Mouse (Mus musculus): ENCODE measurements around the gene Akna. TPM values are rescaled to one million over a fixed set of nuclear protein-coding genes. Genes with fewer than 3 reads are reported as not detected.

Gene Akna
- total and polyA plus RNA-seq, 2 experiments from 2014 or later: 3.8 to 6.1 TPM

DNA sequence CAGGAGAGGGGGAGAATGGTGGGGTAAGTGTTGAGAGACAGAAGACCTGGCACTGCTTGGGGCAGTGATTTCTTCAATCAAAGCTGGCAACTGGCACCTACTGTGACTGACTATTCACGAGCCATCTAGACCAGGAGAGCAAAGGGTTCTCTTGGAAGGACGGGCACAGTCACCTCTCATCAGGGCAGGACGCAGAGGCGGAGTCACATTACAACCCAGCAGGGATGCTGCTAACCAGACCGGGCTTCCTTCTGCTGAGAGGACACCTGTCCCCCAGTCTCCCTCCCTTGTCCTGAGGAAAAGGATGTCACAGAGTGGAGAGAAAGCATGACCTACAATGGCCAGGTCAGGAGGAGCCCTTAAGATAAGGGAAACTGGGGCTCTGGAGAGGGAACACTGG lies 20.7 kb upstream of the Akna start:
- ATAC-seq (no peak), DNase-seq (no peak)
- Histone ChIP-seq H3K4me2 (ENCODE audit: low read depth) (no peak overlapping the region), H3K4me1 (ENCODE audit: insufficient read depth) (no peaks in the 10 kb centered on the region), H3K9ac (no peak overlapping the region), H3K36me3 (ENCODE audit: insufficient read depth) (no peaks in the 10 kb centered on the region), H3K27me3 (ENCODE audit: insufficient read depth, low read length) (no peaks in the 10 kb centered on the region), H3K4me3 (ENCODE audit: low read depth, low read length) (no peak overlapping the region), H3K27ac (ENCODE audit: low read depth, low read length) (no peak overlapping the region), H3K9me3 (ENCODE audit: low read length) (no peaks in the 10 kb centered on the region)
- 37% methylated on average over 5 of the region's 5 CpGs for WGBS
- no peak for TF ChIP-seq CTCF (IDR thresholded peaks at IDR 0.05; ENCODE audit: low read depth)

GRCm38 (mm10) chr4:63423231-63423630 lies 20.1 kb upstream of the Akna start:
- Histone ChIP-seq H3K36me3 (ENCODE audit: insufficient read depth) (no peaks in the 10 kb centered on the region), H3K9me3 (ENCODE audit: low read length) (no peaks in the 10 kb centered on the region), H3K4me2 (ENCODE audit: low read depth) (no peak overlapping the region), H3K27ac (ENCODE audit: low read depth, low read length) (no peak overlapping the region), H3K27me3 (ENCODE audit: insufficient read depth, low read length) (no peaks in the 10 kb centered on the region), H3K9ac (no peak overlapping the region), H3K4me1 (ENCODE audit: insufficient read depth) (no peaks in the 10 kb centered on the region), H3K4me3 (ENCODE audit: low read depth, low read length) (no peak overlapping the region)
- ATAC-seq (no peak), DNase-seq (no peak)
- no peak for TF ChIP-seq CTCF (IDR thresholded peaks at IDR 0.05; ENCODE audit: low read depth)
- 83% methylated on average over 1 of the region's 1 CpGs for WGBS

GRCm38 (mm10) chr4:63420143-63420920 lies 17.2 kb upstream of the Akna start:
- H3K9me3 ChIP-seq (ENCODE audit: low read length): no peaks in the 10 kb centered on the region
- no peak for TF ChIP-seq CTCF (IDR thresholded peaks at IDR 0.05; ENCODE audit: low read depth)
- peak; percentile 14; the same call in 1 of the 2 replicates for ATAC-seq

GRCm38 (mm10) chr4:63418270-63418669 lies 15.1 kb upstream of the Akna start:
- 83% methylated on average over 11 of the region's 11 CpGs for WGBS
- no peaks in the 10 kb centered on the region for H3K9me3 ChIP-seq (ENCODE audit: low read length)
- no peak overlapping the region for H3K4me3 ChIP-seq (ENCODE audit: low read depth, low read length)
- no peak for TF ChIP-seq CTCF (IDR thresholded peaks at IDR 0.05; ENCODE audit: low read depth)
- ATAC-seq: no peak
- no peak overlapping the region for H3K27ac ChIP-seq (ENCODE audit: low read depth, low read length)
- no peaks in the 10 kb centered on the region for H3K4me1 ChIP-seq (ENCODE audit: insufficient read depth)
- 0 out of 2 replicates have a peak, but pooled peaks cover 13% of the 10 kb centered on the region for H3K36me3 ChIP-seq (ENCODE audit: insufficient read depth)
- DNase-seq: no peak
- no peak overlapping the region for H3K4me2 ChIP-seq (ENCODE audit: low read depth)
- H3K27me3 ChIP-seq (ENCODE audit: insufficient read depth, low read length): no peaks in the 10 kb centered on the region
- no peak overlapping the region for H3K9ac ChIP-seq

More at GRCm38 (mm10) chr4:63420143-63420920, 17.2 kb upstream of the Akna start:
- Histone ChIP-seq H3K9ac (no peak overlapping the region), H3K27me3 (ENCODE audit: insufficient read depth, low read length) (no peaks in the 10 kb centered on the region), H3K27ac (ENCODE audit: low read depth, low read length) (no peak overlapping the region), H3K4me1 (ENCODE audit: insufficient read depth) (no peaks in the 10 kb centered on the region), H3K4me3 (ENCODE audit: low read depth, low read length) (no peak overlapping the region), H3K4me2 (ENCODE audit: low read depth) (no peak overlapping the region), H3K36me3 (ENCODE audit: insufficient read depth) (0 out of 2 replicates have a peak, but pooled peaks cover 13% of the 10 kb centered on the region)
- WGBS: 51% methylated on average over 14 of the region's 14 CpGs
- no peak for DNase-seq

DNA sequence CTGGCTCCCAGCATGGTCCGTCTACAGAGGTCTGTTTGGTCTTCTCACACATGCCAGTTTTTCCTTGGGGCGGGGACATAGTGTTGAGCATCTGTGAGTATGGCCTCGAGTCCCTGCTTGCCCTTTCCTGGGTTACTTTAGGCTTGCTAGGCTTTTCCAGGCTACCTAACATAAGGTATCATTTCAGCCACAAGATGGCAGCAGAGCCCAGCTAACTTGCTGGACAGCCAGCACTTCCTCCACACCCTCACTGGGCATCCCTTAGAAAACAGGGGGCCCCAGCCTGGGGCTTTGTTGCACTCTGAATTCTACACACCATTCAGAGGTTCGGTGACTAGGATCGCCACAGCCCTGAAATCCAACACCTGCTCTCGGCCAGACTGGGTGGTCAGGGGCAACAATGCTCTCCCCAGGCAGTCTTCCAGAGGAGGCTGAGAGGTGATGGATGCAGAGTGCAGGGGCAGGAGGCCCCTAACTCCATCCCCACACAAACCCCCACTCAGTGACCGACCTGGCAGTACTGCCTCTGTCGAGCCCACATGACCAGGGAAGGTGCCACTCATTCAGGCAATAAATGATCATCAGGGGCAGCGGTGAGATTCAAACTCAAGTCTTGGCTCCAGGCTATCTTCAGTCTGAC lies 14.3 kb upstream of the Akna start:
- 15% methylated on average over 9 of the region's 9 CpGs for WGBS
- no peaks in the 10 kb centered on the region for H3K9me3 ChIP-seq (ENCODE audit: low read length)
- H3K27me3 ChIP-seq (ENCODE audit: insufficient read depth, low read length): no peaks in the 10 kb centered on the region
- TF ChIP-seq CTCF (IDR thresholded peaks at IDR 0.05; ENCODE audit: low read depth): peak; percentile 89
- DNase-seq (peak; percentile 93), ATAC-seq (peak; percentile 83)
- no peak overlapping the region for H3K27ac ChIP-seq (ENCODE audit: low read depth, low read length)
- H3K36me3 ChIP-seq (ENCODE audit: insufficient read depth): 0 out of 2 replicates have a peak, but pooled peaks cover 13% of the 10 kb centered on the region
- H3K4me1 ChIP-seq (ENCODE audit: insufficient read depth): no peaks in the 10 kb centered on the region
- H3K4me2 ChIP-seq (ENCODE audit: low read depth): no peak overlapping the region
- no peak overlapping the region for H3K4me3 ChIP-seq (ENCODE audit: low read depth, low read length)
- H3K9ac ChIP-seq: no peak overlapping the region

- 73% methylated on average over 5 of the region's 5 CpGs for WGBS
- Histone ChIP-seq H3K9me3 (ENCODE audit: low read length) (no peaks in the 10 kb centered on the region), H3K27me3 (ENCODE audit: insufficient read depth, low read length) (no peaks in the 10 kb centered on the region), H3K27ac (ENCODE audit: low read depth, low read length) (no peak overlapping the region), H3K4me2 (ENCODE audit: low read depth) (no peak overlapping the region), H3K9ac (no peak overlapping the region), H3K4me1 (ENCODE audit: insufficient read depth) (0 out of 2 replicates have a peak, but pooled peaks cover 2% of the 10 kb centered on the region), H3K4me3 (ENCODE audit: low read depth, low read length) (no peak overlapping the region), H3K36me3 (ENCODE audit: insufficient read depth) (0 out of 2 replicates have a peak, but pooled peaks cover 13% of the 10 kb centered on the region)
- DNase-seq: no peak
- TF ChIP-seq CTCF (IDR thresholded peaks at IDR 0.05; ENCODE audit: low read depth): no peak
- no peak for ATAC-seq
These were observed 11.8 kb upstream of the Akna start for GRCm38 (mm10) chr4:63414951-63415350.

DNA sequence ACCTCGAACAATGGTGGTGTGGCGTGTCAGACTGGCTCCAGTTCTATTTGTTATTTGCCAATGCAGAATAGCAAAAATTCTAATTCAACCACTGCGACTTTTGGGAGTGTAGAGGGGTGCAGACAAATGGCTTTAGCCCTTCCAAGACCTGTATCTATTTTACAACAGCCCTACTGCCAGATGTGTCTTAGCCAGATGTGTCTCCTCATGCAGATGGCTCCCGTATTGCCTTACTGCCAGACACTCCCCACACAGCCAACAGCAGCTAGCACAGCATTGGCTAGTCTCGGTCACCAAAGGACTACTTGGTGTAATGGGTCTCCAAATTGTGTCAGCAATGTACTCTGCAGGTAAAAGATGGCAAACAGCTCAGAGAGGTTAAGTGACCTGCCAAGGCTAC lies 8.1 kb upstream of the Akna start:
- H3K36me3 ChIP-seq (ENCODE audit: insufficient read depth): 0 out of 2 replicates have a peak, but pooled peaks cover 7% of the 10 kb centered on the region
- 0 out of 2 replicates have a peak, but pooled peaks cover 9% of the 10 kb centered on the region for H3K4me1 ChIP-seq (ENCODE audit: insufficient read depth)
- TF ChIP-seq CTCF (IDR thresholded peaks at IDR 0.05; ENCODE audit: low read depth): no peak
- ATAC-seq (no peak), DNase-seq (no peak)
- H3K9ac ChIP-seq: no peak overlapping the region
- no peak overlapping the region for H3K27ac ChIP-seq (ENCODE audit: low read depth, low read length)
- H3K4me2 ChIP-seq (ENCODE audit: low read depth): peak overlapping the region; percentile 100
- 64% methylated on average over 5 of the region's 5 CpGs for WGBS
- no peaks in the 10 kb centered on the region for H3K27me3 ChIP-seq (ENCODE audit: insufficient read depth, low read length)
- no peaks in the 10 kb centered on the region for H3K9me3 ChIP-seq (ENCODE audit: low read length)
- no peak overlapping the region for H3K4me3 ChIP-seq (ENCODE audit: low read depth, low read length)
